Mouse (Mus musculus) embryo, embryonic 11 days (tissue): ENCODE measurements at regions not wholly inside any gene's neighbourhood (a gene's known extent, or its start where the extent isn't known, plus 50 kb on each side); places are given as distances from the start of the nearest gene placed in this dataset.
"Not testable (repeated sequence)": the region's sequence is repeated elsewhere in the genome, so short reads cannot be mapped to it uniquely, and the experiment has no call there.

Experiments
- DNase-seq: peaks from one replicate; pipeline ENCODE4 v3.0.0-alpha.2; 2015

- peak; percentile 73 for DNase-seq
Observed at GRCm38 (mm10) chr5:149815879-149816278, 137.8 kb downstream of the B3glct start.

GRCm38 (mm10) chr5:149818812-149819211 lies 140.8 kb downstream of the B3glct start:
- DNase-seq: no peak

- no peak for DNase-seq
Observed at GRCm38 (mm10) chr5:149823821-149824220, 145.8 kb downstream of the B3glct start.

- no peak for DNase-seq
Observed at GRCm38 (mm10) chr5:149827599-149827998, 149.6 kb downstream of the B3glct start.

GRCm38 (mm10) chr5:149831122-149831861 lies 153.3 kb downstream of the B3glct start:
- DNase-seq: peak; percentile 90

GRCm38 (mm10) chr5:149837379-149837778 lies 159.3 kb downstream of the B3glct start:
- DNase-seq: no peak

GRCm38 (mm10) chr5:149842491-149842890 lies 164.5 kb downstream of the B3glct start:
- no peak for DNase-seq

GRCm38 (mm10) chr5:149843310-149843709 lies 165.3 kb downstream of the B3glct start:
- no peak for DNase-seq

GRCm38 (mm10) chr5:149845256-149845655 lies 167.2 kb downstream of the B3glct start:
- no peak for DNase-seq

GRCm38 (mm10) chr5:149848465-149848864 lies 170.0 kb upstream of the Rxfp2 start:
- no peak for DNase-seq

GRCm38 (mm10) chr5:149851011-149851410 lies 167.5 kb upstream of the Rxfp2 start:
- DNase-seq: peak; percentile 85

- no peak for DNase-seq
Observed at GRCm38 (mm10) chr5:149852516-149852915, 166.0 kb upstream of the Rxfp2 start.

GRCm38 (mm10) chr5:149856101-149856500 lies 162.4 kb upstream of the Rxfp2 start:
- DNase-seq: no peak

GRCm38 (mm10) chr5:149857019-149857418 lies 161.5 kb upstream of the Rxfp2 start:
- DNase-seq: no peak

- DNase-seq: peak; percentile 75
Observed at GRCm38 (mm10) chr5:149861489-149861962, 156.9 kb upstream of the Rxfp2 start.

- DNase-seq: no peak
Observed at GRCm38 (mm10) chr5:149867926-149868325, 150.5 kb upstream of the Rxfp2 start.

- no peak for DNase-seq
Observed at GRCm38 (mm10) chr5:149869441-149869840, 149.0 kb upstream of the Rxfp2 start.

GRCm38 (mm10) chr5:149870596-149870995 lies 147.9 kb upstream of the Rxfp2 start:
- DNase-seq: no peak

- no peak for DNase-seq
Observed at GRCm38 (mm10) chr5:149871521-149871920, 147.0 kb upstream of the Rxfp2 start.

- DNase-seq: no peak
Observed at GRCm38 (mm10) chr5:149873482-149874002, 144.9 kb upstream of the Rxfp2 start.

- no peak for DNase-seq
Observed at GRCm38 (mm10) chr5:149874342-149874741, 144.1 kb upstream of the Rxfp2 start.

- not testable (repeated sequence) for DNase-seq
Observed at GRCm38 (mm10) chr5:149892453-149892852, 126.0 kb upstream of the Rxfp2 start.

GRCm38 (mm10) chr5:149906927-149907326 lies 111.5 kb upstream of the Rxfp2 start:
- no peak for DNase-seq

GRCm38 (mm10) chr5:149908376-149909078 lies 109.9 kb upstream of the Rxfp2 start:
- no peak for DNase-seq
